Mouse (Mus musculus) liver, embryonic 13.5 days (tissue): ENCODE measurements around the gene Gata5. TPM values are rescaled to one million over a fixed set of nuclear protein-coding genes. Genes with fewer than 3 reads are reported as not detected.

ENCODE experiments used
- ATAC-seq: fragments of 200-750 bp; cut with Nextera tagmentation; 2 replicates; pipeline ENCODE4 v1.8.0; 2017; ENCODE audit warnings: low read depth, mild to moderate bottlenecking, moderate number of reproducible peaks, moderate library complexity
- DNase-seq: peaks from one replicate; pipeline ENCODE4 v3.0.0; 2022
- H3K27ac ChIP-seq: fragments of 300-500 bp; sonication (generic); 2 replicates; pipeline ENCODE4 v1.5.1; 2015; ENCODE audit warnings: moderate library complexity, mild to moderate bottlenecking, inconsistent platforms
- H3K27me3 ChIP-seq: fragments of 300-500 bp; sonication (generic); 2 replicates; pipeline ENCODE4 v1.6.1; 2015; ENCODE audit warnings: mild to moderate bottlenecking, inconsistent platforms
- H3K36me3 ChIP-seq: fragments of 300-500 bp; sonication (generic); 2 replicates; pipeline ENCODE4 v1.6.1; 2015; ENCODE audit warnings: mild to moderate bottlenecking, inconsistent platforms
- H3K4me1 ChIP-seq: fragments of 300-500 bp; sonication (generic); replicated peaks from 2 replicates; pipeline ENCODE4 v1.6.1; 2015; ENCODE audit warnings: inconsistent platforms
- H3K4me2 ChIP-seq: fragments of 300-500 bp; sonication (generic); 2 replicates; pipeline ENCODE4 v1.6.1; 2015; ENCODE audit warnings: inconsistent platforms, mild to moderate bottlenecking, moderate library complexity
- H3K4me3 ChIP-seq: fragments of 300-500 bp; sonication (generic); replicated peaks from 2 replicates; pipeline ENCODE4 v1.5.1; 2015; ENCODE audit warnings: mild to moderate bottlenecking, inconsistent platforms
- H3K9ac ChIP-seq: fragments of 300-500 bp; sonication (generic); 2 replicates; pipeline ENCODE4 v1.6.1; 2015; ENCODE audit warnings: mild to moderate bottlenecking, inconsistent platforms
- H3K9me3 ChIP-seq: fragments of 300-500 bp; sonication (generic); replicated peaks from 2 replicates; pipeline ENCODE4 v1.6.1; 2016; ENCODE audit warnings: inconsistent platforms
- WGBS: fragments of 180-500 bp; shearing (Covaris S2); methylation state at CpG from one replicate; pipeline ENCODE4 v1.1.7; 2015; ENCODE audit not compliant: insufficient replicate concordance; 5-methylcytosine and 5-hydroxymethylcytosine counted together
- polyA plus RNA-seq: library from polyadenylated mRNA; unstranded; fragments of >200 nt; fragmentation: Nextera tagmentation; extraction: Ambion mirVana; gene quantifications from 2 replicates; pipeline ENCODE4 v1.2.1, GENCODE M21; 2015

Gata5 gene
- polyA plus RNA-seq, 1 experiment from 2014 or later: 0.76 TPM

DNA sequence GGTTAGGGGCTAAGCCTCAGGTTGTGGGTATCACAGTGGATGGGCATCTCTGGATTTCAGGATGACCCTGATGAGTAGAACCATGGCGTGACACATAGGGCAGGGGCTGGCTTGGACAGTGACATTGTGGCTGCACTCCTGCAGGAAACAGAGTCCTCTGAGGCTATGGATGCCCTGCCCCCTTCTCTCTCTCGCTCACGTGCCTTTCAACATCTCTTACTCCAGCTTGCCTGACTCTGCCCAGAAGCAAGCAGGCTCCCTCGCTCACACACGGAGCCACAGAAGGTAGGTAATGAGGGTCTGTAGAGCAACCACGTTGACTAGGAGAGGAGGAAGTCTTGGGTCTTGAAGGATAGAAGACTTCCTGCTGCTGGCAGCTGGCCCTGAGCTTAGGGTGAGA is 44.0 kb downstream of the Gata5 start:
- H3K9me3 ChIP-seq: no peaks in the 10 kb centered on the region
- 23% methylated on average over 6 of the region's 6 CpGs for WGBS
- no peak for ATAC-seq
- 0 out of 2 replicates have a peak, but pooled peaks cover 4% of the 10 kb centered on the region for H3K27me3 ChIP-seq
- no peaks in the 10 kb centered on the region for H3K36me3 ChIP-seq
- H3K4me1 ChIP-seq: peaks cover 8% of the 10 kb centered on the region
- no peak overlapping the region for H3K9ac ChIP-seq
- no peak overlapping the region for H3K4me3 ChIP-seq
- H3K27ac ChIP-seq: no peak overlapping the region
- no peak overlapping the region for H3K4me2 ChIP-seq
- no peak for DNase-seq

DNA sequence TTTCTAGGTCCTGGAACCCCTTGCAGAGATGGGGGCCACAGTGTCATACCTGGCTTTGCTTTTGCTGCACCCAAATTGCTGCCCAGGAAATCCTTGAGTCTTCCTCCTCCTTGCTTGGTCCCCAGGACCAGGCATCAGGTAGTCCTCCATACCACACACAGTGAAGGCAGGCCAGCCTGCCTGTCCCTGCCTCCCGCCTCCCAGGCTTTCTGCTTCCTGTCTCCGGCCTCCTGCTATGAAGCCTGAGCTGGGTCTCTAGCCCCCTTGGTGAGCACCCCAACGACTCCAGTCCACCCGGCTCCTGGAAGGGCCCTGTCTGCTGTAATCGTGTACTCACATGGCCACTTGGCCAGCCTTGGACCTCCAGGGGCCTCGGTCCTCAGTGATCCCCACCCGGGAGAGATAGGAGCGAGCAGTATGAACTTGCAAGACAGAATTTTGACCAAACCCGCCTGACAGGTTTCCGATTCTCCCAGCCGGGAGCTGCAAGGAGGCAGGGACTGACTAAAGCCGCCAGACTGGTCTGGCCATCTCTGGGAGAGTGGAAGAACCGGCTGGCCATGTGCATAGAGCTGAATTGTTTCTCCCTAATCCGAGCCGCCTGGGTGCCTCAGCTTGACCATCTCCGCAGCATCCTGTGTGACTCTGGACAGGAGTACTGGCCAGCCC is 44.9 kb downstream of the Gata5 start, which contains the start of gene Rbbp8nl:
Gene Rbbp8nl, minus strand, starts transcription at position 440 of the 669 bp plus-strand sequence.
- DNase-seq (no peak), ATAC-seq (no peak)
- H3K9me3 ChIP-seq: no peaks in the 10 kb centered on the region
- no peak within 1 kb of the TSS for H3K9ac ChIP-seq
- H3K4me2 ChIP-seq: no peak within 1 kb of the TSS
- H3K27me3 ChIP-seq: 0 out of 2 replicates have a peak, but pooled peaks cover 4% of the 10 kb centered on the region
- 45% methylated on average over 16 of the region's 16 CpGs for WGBS
- no peaks in the 10 kb centered on the region for H3K36me3 ChIP-seq
- no peak within 1 kb of the TSS for H3K27ac ChIP-seq
- peaks cover 8% of the 10 kb centered on the region for H3K4me1 ChIP-seq
- H3K4me3 ChIP-seq: no peak within 1 kb of the TSS

DNA sequence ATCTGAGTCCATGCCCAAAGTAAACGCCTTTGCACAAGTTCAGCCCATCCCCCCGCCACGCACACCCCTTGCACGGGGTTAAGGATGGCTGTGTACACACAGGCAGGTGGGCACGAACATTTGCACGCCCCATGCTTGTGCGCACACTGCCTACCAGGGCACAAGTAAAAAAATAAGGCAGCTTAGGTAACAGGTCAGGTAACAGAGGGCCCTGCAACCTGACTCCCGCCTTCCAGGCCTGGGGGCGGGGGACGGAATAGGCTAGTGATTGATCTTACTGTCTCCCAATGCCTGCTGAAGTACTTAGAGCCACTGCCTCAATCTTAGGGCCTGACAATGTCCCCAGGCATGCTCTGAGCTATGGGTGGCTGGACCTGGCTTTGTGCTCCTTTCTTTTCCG is 45.5 kb downstream of the Gata5 start:
- no peaks in the 10 kb centered on the region for H3K36me3 ChIP-seq
- H3K4me2 ChIP-seq: no peak overlapping the region
- no peak overlapping the region for H3K9ac ChIP-seq
- ATAC-seq: no peak
- 53% methylated on average over 11 of the region's 11 CpGs for WGBS
- H3K27ac ChIP-seq: no peak overlapping the region
- H3K27me3 ChIP-seq: 0 out of 2 replicates have a peak, but pooled peaks cover 4% of the 10 kb centered on the region
- DNase-seq: no peak
- H3K4me3 ChIP-seq: no peak overlapping the region
- peaks cover 8% of the 10 kb centered on the region for H3K4me1 ChIP-seq
- H3K9me3 ChIP-seq: no peaks in the 10 kb centered on the region

- no peak for ATAC-seq
- H3K36me3 ChIP-seq: no peaks in the 10 kb centered on the region
- H3K4me1 ChIP-seq: peaks cover 27% of the 10 kb centered on the region
- H3K9ac ChIP-seq: no peak overlapping the region
- no peak for DNase-seq
- H3K27ac ChIP-seq: no peak overlapping the region
- no peaks in the 10 kb centered on the region for H3K27me3 ChIP-seq
- H3K4me3 ChIP-seq: no peak overlapping the region
- 69% methylated on average over 8 of the region's 8 CpGs for whole genome bisulfite sequencing
- no peak overlapping the region for H3K4me2 ChIP-seq
- no peaks in the 10 kb centered on the region for H3K9me3 ChIP-seq
Observed at GRCm38 (mm10) chr2:180279321-180279720, 55.2 kb downstream of the Gata5 start.

- no peak for ATAC-seq
- no peak for DNase-seq
- no peak overlapping the region for H3K9ac ChIP-seq
- no peaks in the 10 kb centered on the region for H3K36me3 ChIP-seq
- H3K27me3 ChIP-seq: no peaks in the 10 kb centered on the region
- peaks cover 36% of the 10 kb centered on the region for H3K4me1 ChIP-seq
- no peak overlapping the region for H3K4me2 ChIP-seq
- no peak overlapping the region for H3K27ac ChIP-seq
- WGBS: 70% methylated on average over 8 of the region's 8 CpGs
- no peak overlapping the region for H3K4me3 ChIP-seq
- no peaks in the 10 kb centered on the region for H3K9me3 ChIP-seq
Observed at GRCm38 (mm10) chr2:180277773-180278320, 56.7 kb downstream of the Gata5 start.

DNA sequence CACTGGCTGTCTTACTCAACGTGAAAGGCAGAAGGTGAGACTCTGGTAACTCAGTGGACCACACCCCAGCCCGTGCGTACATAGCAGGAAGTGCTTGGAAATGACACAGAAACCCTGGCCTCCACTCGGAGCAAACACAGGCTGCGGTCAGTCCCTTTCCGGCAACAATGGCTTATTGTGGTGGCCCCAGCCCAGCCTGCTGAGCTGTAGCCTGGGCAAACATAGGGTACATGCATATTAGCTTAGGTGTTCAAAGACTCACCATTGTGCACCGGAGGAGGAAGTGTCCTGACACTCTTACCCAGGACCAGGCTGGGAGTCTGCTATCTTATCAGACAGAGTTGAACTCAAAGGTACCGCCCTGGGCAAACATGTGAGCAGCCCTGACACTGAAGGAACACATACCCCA is 57.6 kb downstream of the Gata5 start:
- 11% methylated on average over 8 of the region's 8 CpGs for WGBS
- peak; percentile 22 for DNase-seq
- peak overlapping the region; percentile 22; the same call in 1 of the 2 replicates for H3K4me3 ChIP-seq
- no peaks in the 10 kb centered on the region for H3K9me3 ChIP-seq
- H3K9ac ChIP-seq: 0 out of 2 replicates have a peak overlapping the region, but pooled peaks have one; percentile 40
- peak overlapping the region; percentile 61 for H3K4me2 ChIP-seq
- no peak for ATAC-seq
- peaks cover 46% of the 10 kb centered on the region for H3K4me1 ChIP-seq
- H3K27me3 ChIP-seq: no peaks in the 10 kb centered on the region
- H3K36me3 ChIP-seq: no peaks in the 10 kb centered on the region
- H3K27ac ChIP-seq: no peak overlapping the region

DNA sequence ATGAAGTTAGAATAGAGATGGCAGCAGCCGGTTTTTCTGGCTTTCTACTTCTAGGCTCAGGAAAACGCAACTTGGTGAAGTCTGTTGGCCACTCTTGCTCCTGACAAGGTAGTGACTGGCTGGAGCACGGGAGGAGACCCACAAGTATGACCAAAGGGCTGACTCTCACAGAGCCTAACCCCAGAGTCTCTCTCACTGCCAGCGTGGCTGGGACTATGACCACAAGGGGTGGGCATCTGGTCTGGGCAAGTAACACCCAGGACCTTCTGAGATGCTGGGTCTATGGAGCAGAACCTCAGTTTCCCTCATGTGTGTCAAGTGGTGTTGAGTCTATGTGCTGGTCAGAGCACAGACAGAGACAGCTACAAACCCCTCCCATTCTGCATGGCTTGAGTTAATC is 58.1 kb downstream of the Gata5 start:
- Histone ChIP-seq H3K4me1 (peaks cover 50% of the 10 kb centered on the region), H3K27ac (peak overlapping the region; percentile 23; the same call in 1 of the 2 replicates), H3K4me2 (peak overlapping the region; percentile 61), H3K27me3 (no peaks in the 10 kb centered on the region), H3K9me3 (no peaks in the 10 kb centered on the region), H3K9ac (peak overlapping the region; percentile 49; the same call in 1 of the 2 replicates), H3K4me3 (peak overlapping the region; percentile 22), H3K36me3 (no peaks in the 10 kb centered on the region)
- DNase-seq (no peak), ATAC-seq (no peak)
- 23% methylated on average over 4 of the region's 4 CpGs for WGBS

DNA sequence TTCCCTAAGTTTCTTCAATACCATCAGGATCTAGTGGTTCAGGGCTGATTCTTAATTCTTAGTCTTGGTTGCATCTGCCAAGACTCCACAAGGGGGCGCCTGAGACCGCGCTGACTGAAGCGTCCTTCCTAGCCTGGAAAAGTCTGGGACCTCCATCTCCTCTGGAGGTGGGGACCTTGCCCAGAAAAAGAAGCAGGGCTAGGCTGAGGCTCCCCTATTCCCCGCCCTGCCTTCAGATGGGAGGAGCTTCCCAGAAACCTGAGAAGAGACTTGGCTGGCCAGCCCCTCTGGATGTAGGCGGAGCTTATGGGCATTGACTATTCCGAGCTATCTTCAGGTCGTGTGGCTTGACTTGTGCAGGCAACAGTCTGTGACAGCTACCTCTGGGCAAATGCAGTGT is 58.7 kb downstream of the Gata5 start:
- Histone ChIP-seq H3K4me1 (peaks cover 56% of the 10 kb centered on the region), H3K27ac (no peak overlapping the region), H3K27me3 (no peaks in the 10 kb centered on the region), H3K4me3 (peak overlapping the region; percentile 10), H3K36me3 (peaks cover 4% of the 10 kb centered on the region; the same call in 1 of the 2 replicates), H3K9me3 (no peaks in the 10 kb centered on the region), H3K9ac (peak overlapping the region; percentile 49; the same call in 1 of the 2 replicates), H3K4me2 (peak overlapping the region; percentile 61)
- WGBS: 1% methylated on average over 8 of the region's 8 CpGs
- DNase-seq: peak; percentile 67
- no peak for ATAC-seq

Other genes with a start within 250 kb of the Gata5 start
- not detected in 2 replicates for gene Hrh3, start 230.2 kb downstream of the Gata5 start, polyA plus RNA-seq
- gene Osbpl2, start 215.4 kb downstream of the Gata5 start, polyA plus RNA-seq: 10.1 and 10.4 TPM in 2 replicates
- 151 and 159 TPM in 2 replicates for gene Adrm1, start 163.2 kb downstream of the Gata5 start, polyA plus RNA-seq
- gene Lama5, start 108.8 kb downstream of the Gata5 start, polyA plus RNA-seq: 1.5 and 1.9 TPM in 2 replicates
- 525 and 552 TPM in 2 replicates for gene Rps21, start 77.3 kb downstream of the Gata5 start, polyA plus RNA-seq
- gene Cables2, start 61.2 kb downstream of the Gata5 start, polyA plus RNA-seq: 4.2 and 4.4 TPM in 2 replicates
- not detected in 2 replicates for gene Rbbp8nl, start 44.8 kb downstream of the Gata5 start, polyA plus RNA-seq
- gene Slco4a1, start 121.5 kb upstream of the Gata5 start, polyA plus RNA-seq: 0.52 and 0.68 TPM in 2 replicates
- 0.08 and 0.13 TPM in 2 replicates for gene Ntsr1, start 165.3 kb upstream of the Gata5 start, polyA plus RNA-seq
- 10.9 and 12.5 TPM in 2 replicates for gene Mrgbp, start 246.6 kb upstream of the Gata5 start, polyA plus RNA-seq